Mouse (Mus musculus) heart, adult 2 months (tissue): ENCODE data around the gene Gk5. TPM values are rescaled to one million over a fixed set of nuclear protein-coding genes. Genes with fewer than 3 reads are reported as not detected.

Experiments
- DNase-seq, 2 experiments: peaks; one replicate each; pipeline ENCODE4 v3.0.0; 2021
- H3K27ac ChIP-seq: fragments of 200-600 bp; 2 replicates; pipeline ENCODE4 v1.8.1; 2022
- H3K27me3 ChIP-seq: fragments of 200-500 bp; 2 replicates; pipeline ENCODE4 v1.6.1; 2012; ENCODE audit warnings: mild to moderate bottlenecking, low read length, inconsistent platforms, mixed read lengths; ENCODE audit not compliant: control insufficient read depth, insufficient read depth
- H3K36me3 ChIP-seq: fragments of 200-500 bp; 2 replicates; pipeline ENCODE4 v1.6.1; 2012; ENCODE audit warnings: low read length, inconsistent platforms; ENCODE audit not compliant: control insufficient read depth, insufficient read depth
- H3K4me1 ChIP-seq: fragments of 200-500 bp; 2 replicates; pipeline ENCODE4 v1.6.1; 2011; ENCODE audit warnings: low read length; ENCODE audit not compliant: control insufficient read depth, insufficient read depth
- H3K4me3 ChIP-seq: fragments of 200-600 bp; 2 replicates; pipeline ENCODE4 v1.8.1; 2022
- H3K79me2 ChIP-seq: fragments of 200-500 bp; replicated peaks from 2 replicates; pipeline ENCODE4 v1.6.1; 2012; ENCODE audit warnings: mild to moderate bottlenecking, inconsistent platforms, low read length, moderate library complexity, mixed read lengths; ENCODE audit not compliant: control insufficient read depth, insufficient read depth
- H3K9ac ChIP-seq: fragments of 200-500 bp; 2 replicates; pipeline ENCODE4 v1.6.1; 2012; ENCODE audit warnings: low read depth, mild to moderate bottlenecking, control low read depth, inconsistent platforms, low read length, mixed read lengths
- CTCF ChIP-seq: fragments of 200-600 bp; IDR thresholded peaks from 2 replicates; pipeline ENCODE4 v1.8.1; 2022; ENCODE audit warnings: antibody characterized with exemption, mild to moderate bottlenecking, moderate library complexity
- EP300 ChIP-seq: fragments of 200-500 bp; IDR thresholded peaks from 2 replicates; pipeline ENCODE4 v1.6.1; 2011; ENCODE audit warnings: low read depth, low read length, control low read depth; ENCODE audit not compliant: insufficient read depth
- POLR2A ChIP-seq: fragments of 200-500 bp; IDR thresholded peaks from 2 replicates; pipeline ENCODE4 v1.6.1; 2011; ENCODE audit warnings: mild to moderate bottlenecking, low read depth, low read length, control low read depth; ENCODE audit not compliant: insufficient read depth
- WGBS: fragments of 180-500 bp; shearing (Covaris S2); methylation state at CpG from one replicate; pipeline ENCODE4 v1.1.7; 2018; 5-methylcytosine and 5-hydroxymethylcytosine counted together
- intact Hi-C: fragments of 180-260 bp; cut with DNase I; formaldehyde crosslinking; loops from one replicate; pipeline ENCODE4 v1.15.1; 2025
- polyA plus RNA-seq: library from polyadenylated mRNA; depleted of rRNA; stranded (reverse); fragments of >200 nt; gene quantifications from 2 replicates; pipeline ENCODE4 v1.2.3, GENCODE M21; 2012
- total RNA-seq, 2 experiments: library from RNA; stranded (reverse); gene quantifications; 2 replicates each; pipeline ENCODE4 v1.2.3; 2021

Gk5 gene
- total and polyA plus RNA-seq, 3 experiments, result 2.0 to 3.1 (median 2.7) TPM

- Histone ChIP-seq H3K27ac (no peak overlapping the region), H3K79me2 (no peaks in the 10 kb centered on the region), H3K4me3 (no peak overlapping the region), H3K9ac (no peak overlapping the region), H3K4me1 (no peaks in the 10 kb centered on the region), H3K36me3 (no peaks in the 10 kb centered on the region), H3K27me3 (no peaks in the 10 kb centered on the region)
- TF ChIP-seq CTCF (no peak), EP300 (no peak), POLR2A (no peak)
- 90% methylated on average over 1 of the region's 1 CpGs for WGBS
- intact Hi-C loops, result no loop called here
- DNase-seq, result no peak
These were observed 25.9 kb upstream of the Gk5 start for GRCm38 (mm10) chr9:96093221-96093620.

- Histone ChIP-seq H3K4me3 (no peak overlapping the region), H3K27me3 (no peaks in the 10 kb centered on the region), H3K27ac (no peak overlapping the region), H3K79me2 (no peaks in the 10 kb centered on the region), H3K9ac (no peak overlapping the region), H3K36me3 (no peaks in the 10 kb centered on the region), H3K4me1 (no peaks in the 10 kb centered on the region)
- WGBS, result 48% methylated on average over 1 of the region's 1 CpGs
- intact Hi-C loops, result no loop called here
- DNase-seq, result no peak
- no peak for TF ChIP-seq POLR2A
- TF ChIP-seq CTCF, result no peak
- no peak for TF ChIP-seq EP300
These were observed 24.8 kb upstream of the Gk5 start for GRCm38 (mm10) chr9:96094341-96094740.

GRCm38 (mm10) chr9:96095192-96095591, 24.0 kb upstream of the Gk5 start:
- H3K4me1 ChIP-seq, result no peaks in the 10 kb centered on the region
- no peak overlapping the region for H3K27ac ChIP-seq
- no peaks in the 10 kb centered on the region for H3K27me3 ChIP-seq
- TF ChIP-seq EP300 (no peak), POLR2A (no peak), CTCF (no peak)
- no peaks in the 10 kb centered on the region for H3K79me2 ChIP-seq
- 33% methylated on average over 1 of the region's 1 CpGs for whole genome bisulfite sequencing
- H3K4me3 ChIP-seq, result no peak overlapping the region
- intact Hi-C loops, result no loop called here
- H3K9ac ChIP-seq, result no peak overlapping the region
- H3K36me3 ChIP-seq, result no peaks in the 10 kb centered on the region
- DNase-seq, result no peak

- no peaks in the 10 kb centered on the region for H3K4me1 ChIP-seq
- intact Hi-C loops, result no loop called here
These were observed 16.3 kb upstream of the Gk5 start for GRCm38 (mm10) chr9:96102846-96103245.

GRCm38 (mm10) chr9:96112879-96113361, 6.2 kb upstream of the Gk5 start:
- H3K27me3 ChIP-seq, result no peaks in the 10 kb centered on the region; the same call in 1 of the 2 replicates
- no peak overlapping the region for H3K9ac ChIP-seq
- H3K4me3 ChIP-seq, result no peak overlapping the region
- no peaks in the 10 kb centered on the region for H3K36me3 ChIP-seq
- WGBS, result 82% methylated on average over 3 of the region's 3 CpGs
- H3K79me2 ChIP-seq, result no peaks in the 10 kb centered on the region
- intact Hi-C loops, result no loop called here
- H3K27ac ChIP-seq, result no peak overlapping the region
- no peaks in the 10 kb centered on the region for H3K4me1 ChIP-seq
- DNase-seq, result no peak
- TF ChIP-seq POLR2A, result no peak
- no peak for TF ChIP-seq EP300
- no peak for TF ChIP-seq CTCF

More at GRCm38 (mm10) chr9:96102846-96103245, 16.3 kb upstream of the Gk5 start:
- WGBS, result 81% methylated on average over 8 of the region's 8 CpGs
- TF ChIP-seq EP300, result no peak
- no peak for TF ChIP-seq POLR2A
- TF ChIP-seq CTCF, result no peak
- Histone ChIP-seq H3K9ac (no peak overlapping the region), H3K79me2 (no peaks in the 10 kb centered on the region), H3K27me3 (no peaks in the 10 kb centered on the region), H3K27ac (no peak overlapping the region), H3K36me3 (no peaks in the 10 kb centered on the region), H3K4me3 (no peak overlapping the region)
- no peak for DNase-seq

- H3K79me2 ChIP-seq, result no peaks in the 10 kb centered on the region
- 91% methylated on average over 6 of the region's 6 CpGs for WGBS
These were observed 2.4 kb upstream of the Gk5 start for GRCm38 (mm10) chr9:96116801-96117200.

More at GRCm38 (mm10) chr9:96116801-96117200, 2.4 kb upstream of the Gk5 start:
- no peak overlapping the region for H3K4me3 ChIP-seq
- no peak for DNase-seq
- H3K9ac ChIP-seq, result no peak overlapping the region
- intact Hi-C loops, result loop anchor here (5.0 kb wide), 1 partner anchor 164 kb away; the partner anchor contains the start of gene Xrn1
- TF ChIP-seq EP300 (no peak), CTCF (no peak), POLR2A (no peak)
- H3K36me3 ChIP-seq, result no peaks in the 10 kb centered on the region
- H3K4me1 ChIP-seq, result no peaks in the 10 kb centered on the region
- no peak overlapping the region for H3K27ac ChIP-seq
- H3K27me3 ChIP-seq, result no peaks in the 10 kb centered on the region
